Mouse (Mus musculus): Measurements from ENCODE around the gene Zfp91.

- TF ChIP-seq GATA1 (IDR thresholded peaks at IDR 0.05; ENCODE audit: low read length), result no peak
- no peak for TF ChIP-seq TAL1 (IDR thresholded peaks at IDR 0.05; ENCODE audit: low read length)
Measured at GRCm38 (mm10) chr19:12800621-12801020, 4.7 kb upstream of the Zfp91 start.

Measured in erythroblast, embryonic 14.5 days (primary cell).